Mouse (Mus musculus) left cerebral cortex, postnatal 10 days (tissue): ENCODE measurements around the gene Rmnd5b. TPM values are rescaled to one million over a fixed set of nuclear protein-coding genes. Genes with fewer than 3 reads are reported as not detected.
"Not testable (repeated sequence)": the region's sequence is repeated elsewhere in the genome, so short reads cannot be mapped to it uniquely, and the experiment has no call there.

Experiments
- DNase-seq, 2 experiments: peaks; one replicate each; pipeline ENCODE4 v3.0.0; 2021 to 2022; ENCODE audit warnings: low spot score in 2 of 2, mixed read lengths in 1 of 2; ENCODE audit errors: extremely low spot score in 1 of 2
- intact Hi-C: fragments of 180-260 bp; cut with DNase I; formaldehyde crosslinking; loops from one replicate; pipeline ENCODE4 v1.15.1; 2025
- total RNA-seq, 2 experiments: library from RNA; stranded (reverse); gene quantifications; 2 replicates each; pipeline ENCODE4 v1.2.3; 2021

The Rmnd5b gene
- total RNA-seq, 2 experiments from 2014 or later = 46.6 to 49.8 TPM

GRCm38 (mm10) chr11:51650691-51651515 lies 15.2 kb upstream of the Rmnd5b start, which contains the start of the genes N4bp3 and D930048N14Rik:
TSS of gene N4bp3 (minus strand) at chr11:51650842.
TSS of gene D930048N14Rik (plus strand) at chr11:51650954.
- intact Hi-C loops = no loop called here
- peak in 1 of 2 experiments; percentile 83 for DNase-seq

GRCm38 (mm10) chr11:51650261-51650660 lies 14.6 kb upstream of the Rmnd5b start:
- DNase-seq = peak in 1 of 2 experiments; percentile 53
- intact Hi-C loops = no loop called here

- DNase-seq = no peak
- intact Hi-C loops = no loop called here
Measured at GRCm38 (mm10) chr11:51649889-51650199, 14.1 kb upstream of the Rmnd5b start.

GRCm38 (mm10) chr11:51649111-51649888 lies 13.6 kb upstream of the Rmnd5b start:
- intact Hi-C loops = no loop called here
- no peak for DNase-seq

GRCm38 (mm10) chr11:51648566-51648965 lies 12.9 kb upstream of the Rmnd5b start:
- DNase-seq = peak in 1 of 2 experiments; percentile 62

GRCm38 (mm10) chr11:51646751-51647667 lies 11.3 kb upstream of the Rmnd5b start:
- peak in 1 of 2 experiments; percentile 58 for DNase-seq
- intact Hi-C loops = no loop called here

More at GRCm38 (mm10) chr11:51648566-51648965, 12.9 kb upstream of the Rmnd5b start:
- intact Hi-C loops = no loop called here

- intact Hi-C loops = no loop called here
- no peak for DNase-seq
Measured at GRCm38 (mm10) chr11:51646245-51646644, 10.5 kb upstream of the Rmnd5b start.

- intact Hi-C loops = no loop called here
- DNase-seq = no peak
Measured at GRCm38 (mm10) chr11:51645293-51645692, 9.6 kb upstream of the Rmnd5b start.

GRCm38 (mm10) chr11:51644217-51644616 lies 8.5 kb upstream of the Rmnd5b start:
- DNase-seq = no peak
- intact Hi-C loops = no loop called here

GRCm38 (mm10) chr11:51643761-51644160 lies 8.1 kb upstream of the Rmnd5b start:
- intact Hi-C loops = no loop called here
- no peak for DNase-seq

- no peak for DNase-seq
- intact Hi-C loops = no loop called here
Measured at GRCm38 (mm10) chr11:51643202-51643601, 7.5 kb upstream of the Rmnd5b start.

GRCm38 (mm10) chr11:51640748-51641147 lies 5.1 kb upstream of the Rmnd5b start:
- no peak for DNase-seq
- intact Hi-C loops = no loop called here

GRCm38 (mm10) chr11:51638497-51638896 lies 2.8 kb upstream of the Rmnd5b start:
- DNase-seq = no peak
- intact Hi-C loops = no loop called here

GRCm38 (mm10) chr11:51637971-51638414 lies 2.3 kb upstream of the Rmnd5b start:
- peak in 1 of 2 experiments; percentile 89 for DNase-seq
- intact Hi-C loops = no loop called here

- intact Hi-C loops = no loop called here
Measured at GRCm38 (mm10) chr11:51636323-51636684, 608 bp upstream of the Rmnd5b start.

GRCm38 (mm10) chr11:51635127-51635524 lies 570 bp downstream of the Rmnd5b start:
- no peak for DNase-seq
- intact Hi-C loops = no loop called here

More at GRCm38 (mm10) chr11:51636323-51636684, 608 bp upstream of the Rmnd5b start:
- DNase-seq = peak; percentile 57 to 72

- intact Hi-C loops = no loop called here
- DNase-seq = no peak
Measured at GRCm38 (mm10) chr11:51633721-51634120, 2.0 kb downstream of the Rmnd5b start.

GRCm38 (mm10) chr11:51633200-51633599 lies 2.5 kb downstream of the Rmnd5b start:
- intact Hi-C loops, DNase-seq: not testable (repeated sequence)
